Mouse (Mus musculus) c-Kit-positive CD71-negative TER-119-negative erythroid progenitor cells, embryonic 14.5 days (primary cell): ENCODE measurements around the gene Mfn2.
A peak's percentile ranks its signal among the peaks of the same experiment; 100 is the strongest.
"Not testable (repeated sequence)": the region's sequence is repeated elsewhere in the genome, so short reads cannot be mapped to it uniquely, and the experiment has no call there.

Source experiments
- DNase-seq: peaks from one replicate; pipeline ENCODE4 v3.0.0-alpha.2; 2013; ENCODE audit warnings: low read depth

Mfn2 gene

DNA sequence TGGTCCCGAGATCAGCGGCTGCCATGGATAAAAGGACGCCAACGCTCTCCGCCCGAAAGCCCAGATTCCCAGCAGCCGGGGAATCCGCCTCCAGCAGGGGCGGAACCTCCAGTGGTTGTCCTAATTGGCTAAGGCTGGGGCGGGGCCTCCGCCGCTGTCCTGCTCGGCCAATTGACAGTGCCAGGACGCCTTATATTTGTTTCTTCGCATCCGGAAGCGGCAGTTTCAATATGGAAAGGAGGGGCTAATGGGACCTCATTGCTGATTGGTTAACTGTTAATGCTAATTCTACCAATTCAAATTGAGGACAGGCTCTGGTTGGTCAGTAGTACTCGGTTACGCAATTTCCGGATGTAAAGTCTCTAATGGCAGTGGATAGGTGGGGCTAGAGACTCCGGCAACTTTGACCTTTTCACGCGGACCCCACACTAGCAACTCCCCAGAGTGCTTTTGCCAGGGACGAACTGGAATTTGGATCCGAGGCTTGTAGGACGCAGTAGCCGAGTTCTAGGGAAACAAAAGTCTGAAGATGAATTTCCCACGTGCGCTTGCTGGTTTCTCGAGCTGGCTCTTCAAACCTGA lies 36.0 kb downstream of the Mfn2 start, which contains the start of the genes Miip and Fv1:
TSS of gene Miip (minus strand) at position 367 of the 582 bp plus-strand sequence.
TSS of gene Fv1 (plus strand) at position 530 of the 582 bp plus-strand sequence.
- DNase-seq, result peak; percentile 93

GRCm38 (mm10) chr4:147867563-147868449 lies 36.7 kb downstream of the Mfn2 start:
- no peak for DNase-seq

GRCm38 (mm10) chr4:147866793-147867192 lies 37.7 kb downstream of the Mfn2 start:
- not testable (repeated sequence) for DNase-seq

DNA sequence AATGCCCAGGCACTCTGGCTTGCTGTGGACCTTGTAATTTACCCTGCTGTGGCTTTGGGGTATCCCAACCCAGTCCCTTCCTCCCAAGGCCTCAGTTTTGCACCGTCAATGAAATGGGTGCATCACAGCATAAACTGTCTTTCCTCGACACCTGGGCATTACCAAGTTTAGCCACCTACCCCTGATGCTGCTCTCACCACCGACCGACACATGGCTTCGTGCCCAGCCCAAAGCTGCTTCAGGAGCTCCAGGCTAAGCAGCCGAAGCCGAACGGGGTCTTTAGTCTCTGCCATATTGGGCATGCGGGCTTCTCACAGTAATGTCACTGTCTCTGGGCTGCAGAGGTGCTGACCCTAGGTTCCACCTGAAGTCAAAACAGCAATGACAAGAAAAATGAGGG lies 38.4 kb downstream of the Mfn2 start:
- no peak for DNase-seq

DNA sequence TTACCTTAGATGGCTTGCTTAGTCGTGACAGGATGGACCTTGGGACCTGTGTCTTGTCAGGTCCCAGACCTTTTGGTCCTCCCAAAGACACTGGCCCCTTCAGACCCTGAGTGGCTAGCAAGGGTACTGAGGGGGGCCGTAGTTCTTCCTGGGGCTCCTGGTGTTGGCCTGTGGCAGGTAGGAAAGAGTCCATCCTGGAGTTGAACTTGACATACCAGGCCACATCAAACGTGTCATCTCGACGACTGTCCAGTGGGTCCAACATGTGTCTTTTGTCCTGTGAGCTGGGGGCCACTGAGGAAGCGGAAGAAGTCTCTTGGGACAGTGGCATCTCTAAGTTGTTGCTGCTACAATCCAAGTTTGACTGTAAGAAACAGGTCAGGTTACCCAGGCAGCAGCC lies 38.9 kb downstream of the Mfn2 start:
- DNase-seq, result no peak

DNA sequence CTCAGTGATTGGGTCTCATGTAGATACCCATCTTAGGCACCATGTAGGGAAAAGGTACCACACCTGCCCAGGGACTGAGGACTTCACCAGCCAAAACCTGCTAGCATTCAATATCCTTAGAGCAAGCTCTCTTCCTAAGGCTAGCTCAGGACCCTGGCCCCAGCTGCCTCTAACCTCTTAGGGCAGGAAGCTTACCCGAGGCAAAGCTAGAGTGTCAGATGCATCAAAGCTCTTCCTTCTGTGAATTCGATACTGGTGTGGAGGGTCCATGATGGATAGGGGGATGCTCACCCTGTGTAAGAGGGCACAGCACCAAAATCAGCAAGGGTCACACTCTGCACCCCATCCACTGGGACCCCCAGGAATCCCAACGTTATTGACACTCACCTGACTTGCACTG lies 42.5 kb downstream of the Mfn2 start:
- no peak for DNase-seq

DNA sequence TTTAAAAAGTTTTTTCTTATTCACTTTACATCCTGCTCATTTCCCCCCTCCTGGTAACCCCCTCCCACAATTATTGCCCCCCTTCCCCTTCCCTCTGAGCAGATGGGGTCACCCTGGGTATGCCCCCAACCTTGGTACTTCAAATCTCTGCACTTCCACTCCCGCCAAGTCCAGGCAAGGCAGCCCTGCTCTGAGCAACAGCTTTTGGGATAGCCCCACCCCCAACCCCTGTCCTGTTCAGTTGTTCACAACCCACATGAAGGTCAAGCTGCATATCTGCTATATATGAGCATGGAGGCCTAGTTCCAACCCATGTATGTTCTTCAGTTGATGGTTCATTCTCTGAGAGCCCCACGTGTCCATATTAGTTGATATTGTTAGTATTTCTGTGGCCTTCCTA lies 53.7 kb downstream of the Mfn2 start:
- DNase-seq, result no peak

DNA sequence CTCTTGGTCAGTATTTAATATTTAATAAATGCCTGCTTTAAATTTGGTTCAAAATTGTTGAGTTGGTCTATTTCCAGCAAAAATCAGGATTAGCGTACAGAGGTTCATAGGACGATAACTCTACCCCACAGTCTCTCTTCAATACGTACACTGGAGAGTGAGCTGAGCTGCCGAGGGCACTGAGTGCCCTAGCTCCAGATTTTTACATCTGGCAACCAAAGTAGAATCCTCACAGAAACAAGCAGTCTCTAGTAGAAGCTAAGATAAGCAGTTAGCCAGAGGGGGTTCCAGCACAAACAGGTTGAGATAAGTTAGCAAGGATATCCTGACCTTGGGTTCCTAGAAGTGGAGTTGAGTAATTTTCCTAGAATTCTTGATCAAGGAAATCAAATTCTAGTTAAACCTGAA lies 55.9 kb downstream of the Mfn2 start:
- DNase-seq, result no peak

GRCm38 (mm10) chr4:147847614-147848583 lies 56.6 kb downstream of the Mfn2 start, which contains the start of gene Zfp933:
Zfp933 (minus strand) TSS chr4:147848366.
- DNase-seq, result peak; percentile 73

- no peak for DNase-seq
Measured at GRCm38 (mm10) chr4:147842871-147843270, 61.6 kb downstream of the Mfn2 start.

- not testable (repeated sequence) for DNase-seq
Measured at GRCm38 (mm10) chr4:147839282-147839681, 65.2 kb downstream of the Mfn2 start.

- DNase-seq, result no peak
Measured at GRCm38 (mm10) chr4:147824389-147824788, 80.1 kb downstream of the Mfn2 start.
